Mouse (Mus musculus): Measurements from ENCODE around the gene Zdhhc13. TPM values are rescaled to one million over a fixed set of nuclear protein-coding genes. Genes with fewer than 3 reads are reported as not detected.

Zdhhc13 gene
- polyA plus RNA-seq, 1 experiment from 2014 or later, result 27.2 TPM

DNA sequence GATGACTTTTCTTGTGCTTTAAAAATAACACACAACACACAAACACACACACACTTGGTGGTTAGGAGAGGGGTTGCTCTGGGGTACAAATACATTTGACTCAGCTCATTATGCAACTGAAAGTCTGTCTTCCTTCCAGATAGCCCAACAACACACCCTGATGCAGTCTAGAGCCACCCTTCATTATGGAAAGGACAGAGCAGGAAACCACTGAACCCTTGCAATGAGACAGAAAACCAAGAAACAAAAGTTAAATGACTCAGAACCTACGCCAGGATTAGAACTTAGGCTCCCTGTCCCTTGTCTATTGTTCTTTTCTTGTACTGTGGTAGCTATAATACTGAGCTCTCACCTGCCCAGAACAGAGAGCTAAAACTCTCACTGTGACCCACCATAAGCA is 28.0 kb upstream of the Zdhhc13 start:
- Histone ChIP-seq H3K4me2 (ENCODE audit: low read depth, low read length) (no peak overlapping the region), H3K4me1 (replicated peaks; ENCODE audit: control insufficient read depth, insufficient read depth, low read length) (no peaks in the 10 kb centered on the region), H3K9me3 (ENCODE audit: control insufficient read depth, low read length) (no peaks in the 10 kb centered on the region), H3K4me3 (ENCODE audit: low read length) (no peak overlapping the region), H3K36me3 (ENCODE audit: control insufficient read depth, insufficient read depth, low read length) (no peaks in the 10 kb centered on the region), H3K27ac (ENCODE audit: low read length) (no peak overlapping the region), H3K9ac (ENCODE audit: low read length) (no peak overlapping the region), H3K27me3 (ENCODE audit: control insufficient read depth, insufficient read depth, low read depth, low read length) (no peaks in the 10 kb centered on the region)
- 83% methylated on average over 1 of the region's 1 CpGs for WGBS
- no peak for ATAC-seq (ENCODE audit: low read depth)

DNA sequence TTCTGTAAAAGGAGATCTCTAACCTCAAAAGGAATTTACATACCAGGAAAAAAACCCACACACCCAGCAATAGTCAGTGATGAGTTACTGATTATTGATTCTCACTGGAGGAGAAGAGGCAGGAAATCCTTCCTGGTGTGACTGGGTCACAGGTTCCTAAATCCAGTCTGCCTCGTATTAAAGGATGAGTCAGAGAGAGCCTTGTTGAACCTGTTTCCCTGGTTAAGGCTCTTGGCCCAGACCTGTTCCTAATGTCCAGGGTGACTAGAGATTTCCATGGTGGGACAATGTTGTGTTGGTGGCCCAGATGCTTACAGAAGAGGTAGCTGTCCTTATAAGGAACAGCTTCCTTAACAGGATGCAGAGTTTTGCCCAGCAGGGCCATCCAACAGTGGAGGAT is 26.5 kb upstream of the Zdhhc13 start:
- H3K4me1 ChIP-seq (replicated peaks; ENCODE audit: control insufficient read depth, insufficient read depth, low read length), result no peaks in the 10 kb centered on the region
- ATAC-seq (ENCODE audit: low read depth), result no peak
- no peak overlapping the region for H3K27ac ChIP-seq (ENCODE audit: low read length)
- no peak overlapping the region for H3K4me3 ChIP-seq (ENCODE audit: low read length)
- H3K27me3 ChIP-seq (ENCODE audit: control insufficient read depth, insufficient read depth, low read depth, low read length), result no peaks in the 10 kb centered on the region
- 43% methylated on average over 1 of the region's 1 CpGs for WGBS
- H3K4me2 ChIP-seq (ENCODE audit: low read depth, low read length), result no peak overlapping the region
- H3K36me3 ChIP-seq (ENCODE audit: control insufficient read depth, insufficient read depth, low read length), result no peaks in the 10 kb centered on the region
- H3K9me3 ChIP-seq (ENCODE audit: control insufficient read depth, low read length), result no peaks in the 10 kb centered on the region
- H3K9ac ChIP-seq (ENCODE audit: low read length), result no peak overlapping the region

DNA sequence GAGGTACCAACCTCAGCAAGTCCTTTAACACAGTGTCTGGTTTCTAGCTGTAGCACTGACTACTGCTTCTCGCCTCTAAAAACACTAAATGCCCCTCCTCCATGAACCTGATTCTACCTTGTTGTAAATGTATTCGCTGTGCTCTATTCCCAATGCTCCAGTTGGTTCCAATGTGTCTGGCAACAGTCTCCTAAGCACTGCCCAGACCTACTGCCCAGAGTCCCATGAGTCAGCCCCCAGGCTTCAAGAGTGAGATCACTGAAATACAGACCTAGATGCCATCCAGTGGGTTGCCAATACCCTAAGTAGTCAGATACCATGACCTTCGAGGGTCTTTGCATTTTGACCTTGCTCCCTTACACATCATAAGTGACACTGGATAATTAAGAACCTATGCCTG is 26.1 kb upstream of the Zdhhc13 start:
- no peaks in the 10 kb centered on the region for H3K36me3 ChIP-seq (ENCODE audit: control insufficient read depth, insufficient read depth, low read length)
- H3K9ac ChIP-seq (ENCODE audit: low read length), result no peak overlapping the region
- no peaks in the 10 kb centered on the region for H3K9me3 ChIP-seq (ENCODE audit: control insufficient read depth, low read length)
- no peak overlapping the region for H3K4me3 ChIP-seq (ENCODE audit: low read length)
- ATAC-seq (ENCODE audit: low read depth), result no peak
- H3K27ac ChIP-seq (ENCODE audit: low read length), result no peak overlapping the region
- 72% methylated on average over 3 of the region's 3 CpGs for WGBS
- no peaks in the 10 kb centered on the region for H3K4me1 ChIP-seq (replicated peaks; ENCODE audit: control insufficient read depth, insufficient read depth, low read length)
- no peak overlapping the region for H3K4me2 ChIP-seq (ENCODE audit: low read depth, low read length)
- no peaks in the 10 kb centered on the region for H3K27me3 ChIP-seq (ENCODE audit: control insufficient read depth, insufficient read depth, low read depth, low read length)

DNA sequence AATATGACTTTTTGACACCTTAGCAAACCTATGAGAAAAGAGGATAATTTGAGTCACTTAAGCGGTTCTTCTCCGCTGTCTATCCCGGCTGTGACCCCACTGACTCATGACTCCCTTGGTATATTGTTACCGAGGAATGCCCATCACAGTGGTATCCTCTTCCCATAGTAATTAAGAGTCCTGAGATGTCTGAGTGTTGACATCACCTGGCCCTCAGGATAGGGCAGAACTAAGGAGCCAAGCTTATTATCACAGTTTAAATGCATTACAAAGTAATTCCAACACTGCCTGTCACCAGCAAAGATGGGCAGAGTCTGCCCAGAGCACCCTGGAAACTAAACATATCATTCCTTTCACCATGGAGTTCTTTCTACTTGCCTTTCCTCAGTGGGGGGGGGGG is 22.8 kb upstream of the Zdhhc13 start:
- Histone ChIP-seq H3K4me2 (ENCODE audit: low read depth, low read length) (no peak overlapping the region), H3K27ac (ENCODE audit: low read length) (no peak overlapping the region), H3K4me3 (ENCODE audit: low read length) (no peak overlapping the region), H3K4me1 (replicated peaks; ENCODE audit: control insufficient read depth, insufficient read depth, low read length) (no peaks in the 10 kb centered on the region), H3K36me3 (ENCODE audit: control insufficient read depth, insufficient read depth, low read length) (no peaks in the 10 kb centered on the region), H3K9me3 (ENCODE audit: control insufficient read depth, low read length) (no peaks in the 10 kb centered on the region), H3K9ac (ENCODE audit: low read length) (no peak overlapping the region), H3K27me3 (ENCODE audit: control insufficient read depth, insufficient read depth, low read depth, low read length) (no peaks in the 10 kb centered on the region)
- 73% methylated on average over 4 of the region's 4 CpGs for WGBS
- ATAC-seq (ENCODE audit: low read depth), result no peak

DNA sequence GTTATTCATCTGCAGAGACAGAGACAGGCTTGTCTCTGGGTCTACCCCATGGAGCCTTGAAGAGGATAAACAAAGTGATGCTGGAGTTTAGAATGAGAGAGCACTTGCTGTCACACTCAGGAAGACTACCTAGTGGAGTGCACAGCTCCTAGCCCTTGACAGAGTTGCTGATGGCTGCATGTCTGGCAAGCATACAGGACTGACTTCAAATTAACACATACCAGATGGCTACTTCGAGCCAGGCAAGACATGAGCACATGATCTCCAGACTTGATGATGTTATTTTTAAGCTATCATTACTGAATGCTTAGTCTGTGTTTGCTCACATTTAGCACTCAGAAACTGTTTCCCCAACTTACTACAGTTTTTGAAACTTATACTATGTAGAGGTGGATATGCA is 19.1 kb upstream of the Zdhhc13 start:
- no peak overlapping the region for H3K4me2 ChIP-seq (ENCODE audit: low read depth, low read length)
- no peaks in the 10 kb centered on the region for H3K4me1 ChIP-seq (replicated peaks; ENCODE audit: control insufficient read depth, insufficient read depth, low read length)
- no peak overlapping the region for H3K4me3 ChIP-seq (ENCODE audit: low read length)
- no peaks in the 10 kb centered on the region for H3K27me3 ChIP-seq (ENCODE audit: control insufficient read depth, insufficient read depth, low read depth, low read length)
- no peaks in the 10 kb centered on the region for H3K9me3 ChIP-seq (ENCODE audit: control insufficient read depth, low read length)
- H3K36me3 ChIP-seq (ENCODE audit: control insufficient read depth, insufficient read depth, low read length), result no peaks in the 10 kb centered on the region
- H3K9ac ChIP-seq (ENCODE audit: low read length), result no peak overlapping the region
- no peak overlapping the region for H3K27ac ChIP-seq (ENCODE audit: low read length)
- ATAC-seq (ENCODE audit: low read depth), result no peak
- WGBS, result 47% methylated on average over 1 of the region's 1 CpGs

DNA sequence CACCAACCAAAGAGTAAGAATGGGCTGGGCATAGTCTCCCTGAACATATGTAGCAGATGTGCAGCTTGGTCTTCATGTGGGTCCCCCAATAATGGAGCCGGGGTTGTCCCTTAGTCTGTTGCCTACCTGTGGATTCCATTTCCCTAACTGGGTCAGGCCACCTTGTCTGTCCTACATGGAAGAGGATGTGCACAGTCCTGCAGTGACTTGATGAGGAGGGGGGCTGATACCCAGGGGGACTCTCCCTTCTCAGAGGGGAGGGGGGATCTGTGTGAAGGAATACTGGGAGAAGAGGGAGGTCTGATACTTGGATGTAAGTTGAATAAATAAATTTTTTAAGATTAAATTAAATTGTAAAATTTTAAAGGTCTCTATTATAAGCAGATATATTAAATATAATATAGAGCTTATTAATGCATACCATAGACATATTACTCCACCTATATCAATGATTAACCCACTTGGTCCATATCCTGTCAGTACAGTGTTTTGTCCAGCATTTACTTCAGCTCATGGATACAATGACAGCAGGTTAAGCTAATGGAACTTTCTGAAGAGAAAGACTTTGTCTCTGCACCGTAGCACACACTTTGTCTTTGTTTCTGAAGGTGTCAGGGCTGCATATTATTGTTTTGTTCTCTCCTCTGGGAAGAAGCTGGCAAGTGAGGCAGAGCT is 16.6 kb upstream of the Zdhhc13 start:
- Histone ChIP-seq H3K36me3 (ENCODE audit: control insufficient read depth, insufficient read depth, low read length) (no peaks in the 10 kb centered on the region), H3K9me3 (ENCODE audit: control insufficient read depth, low read length) (no peaks in the 10 kb centered on the region), H3K9ac (ENCODE audit: low read length) (no peak overlapping the region), H3K27ac (ENCODE audit: low read length) (no peak overlapping the region), H3K4me1 (replicated peaks; ENCODE audit: control insufficient read depth, insufficient read depth, low read length) (no peaks in the 10 kb centered on the region), H3K4me3 (ENCODE audit: low read length) (no peak overlapping the region), H3K27me3 (ENCODE audit: control insufficient read depth, insufficient read depth, low read depth, low read length) (no peaks in the 10 kb centered on the region), H3K4me2 (ENCODE audit: low read depth, low read length) (no peak overlapping the region)
- ATAC-seq (ENCODE audit: low read depth), result no peak
- 84% methylated on average over 2 of the region's 2 CpGs for WGBS

DNA sequence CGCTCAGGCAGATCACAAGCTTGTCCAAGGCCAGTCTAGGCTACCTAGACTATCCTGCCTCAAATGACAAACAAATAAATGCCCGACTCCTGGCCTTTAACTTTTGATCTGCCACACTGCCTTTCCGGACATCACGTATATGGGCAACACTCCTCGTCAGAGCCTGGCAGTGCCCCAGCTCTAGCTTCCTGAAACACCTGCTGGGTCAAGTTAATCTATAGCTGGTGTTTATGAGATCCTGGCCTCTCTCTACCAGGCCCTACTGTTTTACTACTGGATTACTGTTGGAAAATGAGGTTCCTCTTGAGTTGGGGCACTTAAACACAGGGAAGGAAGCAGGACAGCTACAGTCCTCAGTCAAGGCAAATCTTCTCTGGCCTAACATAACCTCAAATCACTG is 15.5 kb upstream of the Zdhhc13 start:
- Histone ChIP-seq H3K27me3 (ENCODE audit: control insufficient read depth, insufficient read depth, low read depth, low read length) (no peaks in the 10 kb centered on the region), H3K4me2 (ENCODE audit: low read depth, low read length) (no peak overlapping the region), H3K9me3 (ENCODE audit: control insufficient read depth, low read length) (no peaks in the 10 kb centered on the region), H3K9ac (ENCODE audit: low read length) (no peak overlapping the region), H3K27ac (ENCODE audit: low read length) (no peak overlapping the region), H3K4me1 (replicated peaks; ENCODE audit: control insufficient read depth, insufficient read depth, low read length) (no peaks in the 10 kb centered on the region), H3K36me3 (ENCODE audit: control insufficient read depth, insufficient read depth, low read length) (no peaks in the 10 kb centered on the region), H3K4me3 (ENCODE audit: low read length) (no peak overlapping the region)
- ATAC-seq (ENCODE audit: low read depth), result no peak
- WGBS, result 71% methylated on average over 5 of the region's 5 CpGs

DNA sequence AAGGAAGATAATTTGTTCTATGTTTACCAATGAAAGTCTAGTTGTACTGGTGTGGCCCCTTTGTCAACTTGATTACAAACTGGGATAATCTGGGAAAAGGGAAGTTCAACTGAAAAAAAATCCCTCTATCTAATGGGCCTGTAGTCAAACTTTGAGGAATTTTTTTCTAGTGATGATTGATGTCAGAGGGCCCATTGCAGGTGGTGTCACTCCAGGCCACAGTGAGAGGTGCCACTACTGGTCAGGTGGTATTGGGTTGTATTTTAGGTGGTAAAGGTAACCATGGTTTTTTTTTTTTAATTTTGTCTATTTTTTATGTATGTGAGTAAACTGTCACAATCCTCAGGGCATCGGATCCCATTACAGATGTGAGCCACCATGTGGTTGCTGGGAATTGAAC is 14.2 kb upstream of the Zdhhc13 start:
- no peak overlapping the region for H3K27ac ChIP-seq (ENCODE audit: low read length)
- H3K27me3 ChIP-seq (ENCODE audit: control insufficient read depth, insufficient read depth, low read depth, low read length), result no peaks in the 10 kb centered on the region
- H3K4me3 ChIP-seq (ENCODE audit: low read length), result no peak overlapping the region
- no peak for ATAC-seq (ENCODE audit: low read depth)
- H3K4me2 ChIP-seq (ENCODE audit: low read depth, low read length), result no peak overlapping the region
- no peaks in the 10 kb centered on the region for H3K4me1 ChIP-seq (replicated peaks; ENCODE audit: control insufficient read depth, insufficient read depth, low read length)
- H3K9me3 ChIP-seq (ENCODE audit: control insufficient read depth, low read length), result no peaks in the 10 kb centered on the region
- WGBS, result 95% methylated on average over 1 of the region's 1 CpGs
- no peaks in the 10 kb centered on the region for H3K36me3 ChIP-seq (ENCODE audit: control insufficient read depth, insufficient read depth, low read length)
- no peak overlapping the region for H3K9ac ChIP-seq (ENCODE audit: low read length)

DNA sequence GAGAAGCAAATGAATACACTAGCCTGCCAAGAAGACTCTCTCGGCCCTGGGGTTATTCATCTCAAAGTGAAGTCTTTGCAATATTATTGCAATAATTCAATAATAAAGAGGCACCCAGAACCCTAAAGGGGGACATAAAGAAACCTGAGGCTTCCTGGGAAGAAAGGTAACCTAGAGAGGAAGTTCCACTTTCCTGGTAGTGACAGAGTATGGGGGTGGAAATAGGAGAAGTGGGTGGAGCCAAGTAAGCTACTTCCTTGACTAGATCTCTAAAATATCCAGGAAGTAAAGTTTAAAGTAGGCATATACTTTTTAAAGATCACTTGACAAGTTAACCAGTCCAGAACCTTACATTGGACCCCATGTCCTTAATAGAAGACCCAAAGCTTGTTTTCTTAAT is 13.4 kb upstream of the Zdhhc13 start:
- Histone ChIP-seq H3K4me3 (ENCODE audit: low read length) (no peak overlapping the region), H3K9ac (ENCODE audit: low read length) (no peak overlapping the region), H3K4me2 (ENCODE audit: low read depth, low read length) (no peak overlapping the region), H3K27me3 (ENCODE audit: control insufficient read depth, insufficient read depth, low read depth, low read length) (no peaks in the 10 kb centered on the region), H3K27ac (ENCODE audit: low read length) (no peak overlapping the region), H3K4me1 (replicated peaks; ENCODE audit: control insufficient read depth, insufficient read depth, low read length) (no peaks in the 10 kb centered on the region), H3K9me3 (ENCODE audit: control insufficient read depth, low read length) (no peaks in the 10 kb centered on the region), H3K36me3 (ENCODE audit: control insufficient read depth, insufficient read depth, low read length) (no peaks in the 10 kb centered on the region)
- WGBS, result 78% methylated on average over 1 of the region's 1 CpGs
- ATAC-seq (ENCODE audit: low read depth), result no peak

All from lung, embryonic 16.5 days (tissue).